Mouse (Mus musculus): ENCODE measurements around the gene Scoc. TPM values are rescaled to one million over a fixed set of nuclear protein-coding genes. Genes with fewer than 3 reads are reported as not detected.

Gene Scoc
- polyA plus RNA-seq, 2 experiments from 2014 or later: 22.6 to 27.6 TPM

DNA sequence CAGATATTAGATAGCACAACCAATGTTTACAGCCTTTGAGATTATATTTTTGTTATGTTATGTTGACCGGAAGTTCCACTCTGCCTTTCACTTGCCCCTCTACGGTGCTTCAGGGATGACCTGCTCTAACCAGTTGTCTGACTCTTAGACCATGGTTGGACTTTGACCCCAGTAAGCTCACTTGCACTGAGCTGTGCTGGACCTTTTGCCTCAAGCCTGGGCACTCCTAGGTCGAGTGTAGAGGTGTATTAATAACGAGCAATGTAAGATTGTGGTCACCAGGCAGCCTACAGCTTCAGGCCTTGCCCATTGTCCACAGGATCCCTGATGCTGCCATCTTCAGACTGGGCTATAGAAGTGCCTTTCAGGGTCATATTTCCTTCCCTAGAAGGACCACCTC lies 60.5 kb downstream of the Scoc start:
- no peak for ATAC-seq

DNA sequence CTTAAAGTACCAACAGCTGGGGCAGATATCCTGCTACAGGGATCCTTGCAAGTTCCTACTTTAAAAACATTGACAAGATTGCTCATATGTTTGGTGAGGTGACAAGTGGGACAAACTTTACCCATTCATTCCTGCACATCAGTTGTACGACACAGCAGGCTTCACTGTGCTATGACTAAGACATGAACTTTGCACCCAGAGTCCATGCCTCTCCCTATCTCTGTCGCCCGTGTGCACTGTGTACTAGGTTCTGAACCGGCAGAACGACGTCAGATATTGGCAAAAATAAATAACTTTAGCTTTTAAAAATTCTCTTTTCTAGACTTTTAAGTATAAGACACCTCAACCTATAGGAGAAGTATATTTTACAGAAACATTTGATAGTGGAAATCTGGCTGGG lies 61.5 kb downstream of the Scoc start:
- ATAC-seq: no peak

DNA sequence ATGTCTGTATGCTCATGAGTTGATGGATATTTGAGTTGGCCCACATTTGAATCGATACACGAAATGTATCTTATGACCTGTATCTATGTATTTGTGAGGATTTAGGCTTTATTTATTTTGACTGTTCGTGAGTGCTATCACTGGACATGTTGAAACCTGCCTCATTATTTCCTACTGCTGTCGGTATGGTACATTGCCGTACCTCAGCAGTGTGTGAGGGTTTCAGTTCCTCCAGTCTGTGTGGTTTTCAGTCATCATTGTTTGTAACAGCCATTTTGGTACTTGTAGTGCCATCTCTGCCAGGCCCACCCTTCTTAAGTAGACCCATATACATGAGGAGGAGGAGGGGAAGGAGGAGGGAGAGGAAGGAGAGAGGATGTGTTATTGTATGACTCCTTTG lies 63.9 kb downstream of the Scoc start:
- ATAC-seq: no peak

DNA sequence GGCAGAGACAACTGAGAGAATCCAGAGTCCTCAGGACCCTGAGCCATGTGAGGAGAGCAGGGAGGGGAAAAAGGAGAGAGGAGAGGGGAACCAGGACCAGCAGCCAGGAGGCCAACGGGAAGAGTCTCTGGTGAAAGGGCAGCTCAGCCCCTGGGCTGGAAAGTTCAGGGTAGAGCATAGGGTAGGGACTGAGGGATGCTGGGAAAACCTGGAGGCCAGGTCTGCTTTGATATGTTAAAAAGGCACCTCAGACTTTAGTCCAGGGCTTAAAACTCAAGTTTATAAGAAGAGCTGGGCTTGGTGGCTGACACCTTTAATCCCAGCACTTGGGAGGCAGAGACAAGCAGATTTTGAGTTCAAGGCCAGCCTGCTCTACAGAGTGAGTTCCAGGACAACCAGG lies 65.7 kb downstream of the Scoc start:
- no peak for ATAC-seq

DNA sequence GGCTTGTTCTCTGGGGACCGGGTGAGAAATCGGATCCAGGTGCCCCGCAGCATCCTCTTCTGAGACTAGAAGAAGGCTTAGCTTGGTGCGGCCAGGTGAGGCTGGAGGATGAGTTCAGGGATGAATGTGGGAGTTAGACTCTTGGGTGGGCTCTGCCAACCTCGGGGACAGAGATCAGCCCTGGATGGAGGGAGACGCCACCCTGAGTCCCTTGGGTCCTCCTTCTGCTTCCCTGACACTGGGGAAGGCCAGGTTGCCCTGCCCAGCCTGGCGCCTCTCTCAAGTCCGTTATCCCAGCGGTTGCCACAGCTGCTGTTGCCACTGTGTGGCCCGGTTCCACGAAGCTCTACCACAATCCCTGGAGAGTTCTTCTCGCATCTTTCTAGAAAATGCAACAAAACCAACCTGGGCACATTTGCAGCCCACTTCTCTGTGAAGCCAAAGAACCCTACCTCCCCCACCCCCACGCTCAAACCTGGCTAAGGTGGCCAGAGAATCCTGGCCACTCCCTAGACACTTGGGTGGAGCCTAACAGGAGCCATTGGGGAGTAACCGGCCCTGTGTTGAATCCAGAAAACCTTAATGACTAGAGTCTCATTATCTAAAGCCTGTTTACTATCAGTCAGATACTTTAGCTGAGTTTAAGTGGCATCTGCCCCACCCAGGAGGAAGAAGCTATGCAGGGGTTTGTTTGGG lies 68.0 kb downstream of the Scoc start:
- no peak for ATAC-seq

DNA sequence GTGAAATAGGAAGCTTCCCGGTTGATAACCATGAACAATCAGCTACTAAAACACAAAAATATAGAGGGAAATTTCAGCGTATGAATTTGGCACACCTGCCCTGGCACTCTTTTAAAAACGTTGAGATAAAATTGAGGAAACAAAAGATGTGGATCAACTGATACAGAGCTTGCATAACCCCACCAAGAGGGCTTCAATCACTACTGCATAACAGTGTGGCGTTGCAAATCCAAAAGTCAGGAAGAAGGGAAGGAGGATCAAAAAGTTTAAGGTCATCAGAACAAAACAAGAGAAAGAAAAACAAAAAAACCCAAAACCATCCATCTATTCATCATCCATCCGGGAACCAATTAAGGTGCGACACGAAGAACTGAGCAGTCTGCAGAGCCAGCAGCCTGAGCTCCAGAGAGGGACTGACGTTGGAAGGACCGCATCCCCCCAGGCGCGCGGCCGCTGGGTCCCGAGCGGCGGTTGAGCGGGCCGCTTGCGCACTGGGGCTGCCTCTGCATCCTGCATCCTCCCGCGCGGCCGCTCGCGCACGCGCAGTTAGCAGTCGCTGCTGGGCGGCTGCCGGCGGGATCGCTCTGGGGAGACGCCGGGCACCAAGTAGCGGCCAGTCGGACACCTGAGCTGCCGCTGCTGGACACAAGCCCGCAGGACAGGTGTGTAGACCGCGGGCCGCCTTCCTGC lies 68.7 kb downstream of the Scoc start, which contains the start of gene Clgn:
Clgn (plus strand) TSS at position 552 of the 690 bp plus-strand sequence.
- peak; percentile 23 for ATAC-seq

DNA sequence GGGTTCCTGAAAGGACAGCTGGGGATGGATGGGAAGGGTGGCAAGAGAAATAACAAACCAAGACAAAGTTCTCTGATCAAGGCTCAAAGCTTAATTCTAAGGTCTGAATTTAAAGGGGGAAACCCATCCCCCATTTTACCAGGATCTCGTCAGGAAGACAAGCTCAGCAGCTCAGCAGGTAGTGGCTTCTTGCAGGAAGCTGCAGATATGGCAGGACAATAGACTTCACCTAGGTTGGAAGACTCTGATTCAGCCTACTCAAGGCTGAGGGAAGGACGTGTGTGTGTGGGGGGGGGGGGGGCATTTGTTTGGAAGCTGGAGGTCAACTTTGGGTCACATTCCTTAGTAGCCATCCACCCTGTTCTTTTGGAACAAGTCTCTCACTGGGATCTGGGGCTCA lies 75.3 kb downstream of the Scoc start:
- ATAC-seq: no peak

DNA sequence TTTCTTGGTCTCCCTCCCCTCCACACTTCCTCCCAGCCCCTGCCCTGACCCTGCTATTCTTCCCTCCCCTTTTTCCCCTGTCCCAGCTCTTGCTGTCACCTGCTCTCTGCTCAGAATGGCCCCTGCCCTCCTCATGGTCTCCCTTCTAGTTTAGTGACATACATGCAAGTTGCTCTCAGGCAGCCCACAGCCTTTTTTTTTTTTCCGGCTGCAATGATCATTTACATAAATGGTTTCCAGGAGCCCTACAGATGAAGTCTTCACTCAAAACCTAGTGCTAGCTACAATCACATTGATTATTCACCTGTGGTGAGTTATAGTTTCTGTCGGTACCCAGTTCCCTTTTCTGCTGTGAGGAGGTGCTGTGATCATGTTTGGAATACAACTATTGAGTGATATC lies 77.2 kb downstream of the Scoc start:
- ATAC-seq: no peak

DNA sequence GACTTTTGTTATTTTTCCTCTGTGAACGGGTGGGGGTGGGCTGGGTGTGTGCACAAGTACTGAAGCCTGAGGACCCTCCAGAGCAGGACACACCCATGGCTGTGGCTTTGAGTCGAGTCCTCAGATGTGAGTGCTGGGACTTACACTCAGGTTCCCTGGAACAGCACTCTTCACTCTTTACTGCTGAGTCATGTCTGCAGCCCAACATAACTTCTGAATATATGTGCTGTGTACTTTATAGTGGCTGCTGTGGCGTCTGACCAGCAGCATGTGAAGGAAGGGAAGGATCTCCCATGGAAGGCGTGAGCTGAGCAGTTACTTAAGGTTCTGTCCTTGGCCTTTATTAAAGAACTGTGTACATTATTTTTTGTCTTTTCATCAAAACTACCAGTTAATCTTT lies 78.0 kb downstream of the Scoc start:
- ATAC-seq: no peak

Other genes starting within 250 kb of the Scoc start
- not detected for gene Ucp1, start 168.0 kb downstream of the Scoc start, polyA plus RNA-seq (2017; shearing (Covaris generic))
- 1 to 10 TPM; 7.1 to 8.4 TPM for gene Elmod2, start 125.9 kb downstream of the Scoc start, polyA plus RNA-seq (2017; shearing (Covaris generic))
- not detected for gene Mgat4d, start 109.9 kb downstream of the Scoc start, polyA plus RNA-seq (2017; shearing (Covaris generic))
- gene Clgn, start 68.5 kb downstream of the Scoc start, polyA plus RNA-seq (2017; shearing (Covaris generic)): under 1 TPM in 1 of 2 experiments, not detected in 1; 0.15 TPM
- gene Olfr370, start 77.4 kb upstream of the Scoc start, polyA plus RNA-seq (2017; shearing (Covaris generic)): not detected
- 100 to 1,000 TPM; 350 to 354 TPM for gene Ndufb7, start 108.3 kb upstream of the Scoc start, polyA plus RNA-seq (2017; shearing (Covaris generic))
- 100 to 1,000 TPM; 421 to 424 TPM for gene Tecr, start 149.6 kb upstream of the Scoc start, polyA plus RNA-seq (2017; shearing (Covaris generic))
- 10 to 100 TPM; 40.7 to 44.0 TPM for gene Dnajb1, start 149.8 kb upstream of the Scoc start, polyA plus RNA-seq (2017; shearing (Covaris generic))
- 10 to 100 TPM; 21.5 to 26.8 TPM for gene Gipc1, start 194.3 kb upstream of the Scoc start, polyA plus RNA-seq (2017; shearing (Covaris generic))
- 1 to 10 TPM in 1 of 2 experiments, under 1 TPM in 1; 0.93 to 1.1 TPM for gene Ptger1, start 208.3 kb upstream of the Scoc start, polyA plus RNA-seq (2017; shearing (Covaris generic))
- 10 to 100 TPM; 13.7 to 26.9 TPM for gene Pkn1, start 240.8 kb upstream of the Scoc start, polyA plus RNA-seq (2017; shearing (Covaris generic))